ENCODE assay signal across 13 mouse cellular contexts in genomic region chr3:51869980-51870379, GRCm38 (mm10).
A peak's percentile ranks its signal among the peaks of the same experiment; 100 is the strongest.
DNase-seq lines count a peak whose midpoint lies in the region; ATAC-seq lines count a peak whose summit lies in the region.
"Had no signal": no experiment of that assay in that cellular context is flagged by ENCODE, and none has a peak within 500 bp of the region (broad histone marks: within the 10 kb centered on the region; RNA-seq: fewer than 3 reads in every experiment).

No protein-coding gene starts in this region.

- peaks cover 57% of the 10 kb centered on the region for H3K4me1 ChIP-seq in midbrain, embryonic 10.5 days
- H3K4me1 ChIP-seq in midbrain, embryonic 11.5 days (ENCODE audit: control insufficient read depth, insufficient read depth, low read length), result peaks cover 18% of the 10 kb centered on the region
- H3K4me1 ChIP-seq in hindbrain, embryonic 11.5 days (replicated peaks; ENCODE audit: control insufficient read depth, insufficient read depth, low read length), result peaks cover 6% of the 10 kb centered on the region

- H3K4me2 ChIP-seq in midbrain, embryonic 11.5 days, result no peak overlapping the region
- no peak overlapping the region for H3K4me2 ChIP-seq in hindbrain, embryonic 11.5 days (replicated peaks; ENCODE audit: low read depth, low read length)
- H3K4me2 ChIP-seq: liver, embryonic 12.5 days had no signal

- H3K4me3 ChIP-seq in midbrain, embryonic 10.5 days, result no peak overlapping the region
- no peak overlapping the region for H3K4me3 ChIP-seq in midbrain, embryonic 11.5 days (ENCODE audit: low read depth, low read length)
- no peak overlapping the region for H3K4me3 ChIP-seq in hindbrain, embryonic 11.5 days (ENCODE audit: low read depth, low read length)
- H3K4me3 ChIP-seq: erythroblast, embryonic 14.5 days; liver, embryonic 12.5 days had no signal

- no peaks in the 10 kb centered on the region for H3K9me3 ChIP-seq in midbrain, embryonic 10.5 days (replicated peaks)
- H3K9me3 ChIP-seq in midbrain, embryonic 11.5 days (ENCODE audit: control insufficient read depth, low read length), result no peaks in the 10 kb centered on the region
- H3K9me3 ChIP-seq in hindbrain, embryonic 11.5 days (ENCODE audit: control insufficient read depth, low read length), result no peaks in the 10 kb centered on the region
- H3K9me3 ChIP-seq: liver, embryonic 12.5 days had no signal

- intact Hi-C loops in left cerebral cortex, postnatal 36 days (cut with DNase I), result loop anchor here (5.0 kb wide), 2 partner anchors 47 to 232 kb away; no protein-coding TSS in a partner anchor
- intact Hi-C loops in heart, postnatal 10 days (cut with DNase I), result no loop called here

- DNase-seq in midbrain, embryonic 10.5 days (ENCODE audit: low spot score), result no peak
- no peak for DNase-seq in midbrain, embryonic 11.5 days (ENCODE audit: low spot score, missing footprints)
- no peak for DNase-seq in hindbrain, embryonic 11.5 days (ENCODE audit: low spot score)
- DNase-seq in left cerebral cortex, postnatal 36 days (ENCODE audit: low spot score in 2 of 2), result peak; percentile 37 to 41
- DNase-seq in right cerebral cortex, postnatal 25 days, result peak; percentile 18
- no peak for DNase-seq in heart, postnatal 10 days
- no peak for DNase-seq in cerebellum, adult 11 months
- DNase-seq: cerebellum, adult 9-11 months; gastrocnemius, postnatal 36 days; kidney, adult 11 months had no signal

- WGBS in midbrain, embryonic 10.5 days, result 75% methylated on average over 6 of the region's 6 CpGs
- 53% methylated on average over 6 of the region's 6 CpGs for WGBS in midbrain, embryonic 11.5 days
- 47% methylated on average over 6 of the region's 6 CpGs for WGBS in hindbrain, embryonic 11.5 days

- no peak overlapping the region for H3K9ac ChIP-seq in midbrain, embryonic 11.5 days (ENCODE audit: low read length)
- H3K9ac ChIP-seq in hindbrain, embryonic 11.5 days (ENCODE audit: low read depth, low read length), result no peak overlapping the region
- H3K9ac ChIP-seq: liver, embryonic 12.5 days had no signal

- 0 out of 2 replicates have a peak overlapping the region, but pooled peaks have one; percentile 33 for H3K27ac ChIP-seq in midbrain, embryonic 10.5 days (replicated peaks)
- H3K27ac ChIP-seq in midbrain, embryonic 11.5 days (ENCODE audit: low read depth, low read length), result no peak overlapping the region
- H3K27ac ChIP-seq in hindbrain, embryonic 11.5 days (ENCODE audit: low read depth, low read length), result peak overlapping the region; percentile 45; the same call in 1 of the 2 replicates
- H3K27ac ChIP-seq: liver, embryonic 12.5 days; macrophage had no signal

- H3K27me3 ChIP-seq in midbrain, embryonic 10.5 days (ENCODE audit: low read depth, poor library complexity, severe bottlenecking), result no peaks in the 10 kb centered on the region
- H3K27me3 ChIP-seq in midbrain, embryonic 11.5 days (ENCODE audit: control insufficient read depth, insufficient read depth, low read length), result no peaks in the 10 kb centered on the region
- no peaks in the 10 kb centered on the region for H3K27me3 ChIP-seq in hindbrain, embryonic 11.5 days (ENCODE audit: control insufficient read depth, insufficient read depth, low read length)
- H3K27me3 ChIP-seq: liver, embryonic 12.5 days had no signal

- no peak for ATAC-seq in midbrain, embryonic 11.5 days (ENCODE audit: low FRiP score)
- ATAC-seq in hindbrain, embryonic 11.5 days (ENCODE audit: low FRiP score), result peak; percentile 38; the same call in 1 of the 2 replicates
- ATAC-seq: liver, embryonic 12.5 days had no signal

- H3K36me3 ChIP-seq in midbrain, embryonic 10.5 days, result no peaks in the 10 kb centered on the region
- no peaks in the 10 kb centered on the region for H3K36me3 ChIP-seq in midbrain, embryonic 11.5 days (ENCODE audit: control insufficient read depth, insufficient read depth, low read length)
- no peaks in the 10 kb centered on the region for H3K36me3 ChIP-seq in hindbrain, embryonic 11.5 days (ENCODE audit: control insufficient read depth, insufficient read depth, low read length)
- H3K36me3 ChIP-seq: liver, embryonic 12.5 days had no signal

Comparison
In these comparisons a context has a peak if more than half of its experiments do, and no peak if none do; other contexts are left out.
1. DNase-seq: peak in left cerebral cortex, postnatal 36 days (2 of 2) and right cerebral cortex, postnatal 25 days (single experiment); none in midbrain, embryonic 10.5 days (single experiment), midbrain, embryonic 11.5 days (single experiment), hindbrain, embryonic 11.5 days (single experiment), heart, postnatal 10 days (0 of 2) and cerebellum, adult 11 months (single experiment).